ENCODE assay signal across 10 mouse cellular contexts in the genomic region with DNA sequence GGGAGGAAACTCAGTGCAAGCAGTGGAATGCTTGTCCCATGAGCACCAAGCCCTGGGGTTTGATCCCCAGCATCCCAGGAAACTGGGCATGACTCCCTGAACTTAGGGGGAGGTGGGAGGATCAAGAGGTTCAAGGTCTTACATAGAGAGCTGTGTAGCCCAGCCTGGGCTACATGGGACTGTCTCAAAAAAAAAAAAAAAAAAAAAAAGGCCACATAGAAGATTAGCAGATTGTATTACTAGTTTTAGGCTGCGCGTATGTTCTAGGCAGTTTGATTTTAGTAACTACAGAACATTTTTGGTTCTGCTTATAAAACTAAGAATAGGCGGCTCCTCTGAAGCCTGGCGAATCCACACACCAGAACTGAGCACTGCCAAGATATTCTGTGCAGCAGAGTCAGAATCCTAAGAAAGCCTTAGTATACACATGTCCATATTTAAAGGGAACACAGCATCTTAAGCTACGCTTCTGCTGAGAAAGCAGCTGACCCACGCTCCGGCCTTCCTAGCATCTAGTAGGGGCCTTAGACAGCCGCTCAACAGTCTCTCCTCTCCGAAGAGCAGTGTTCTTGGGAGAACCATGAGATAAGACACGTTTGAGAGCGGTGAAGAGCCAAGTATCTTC. TPM values are rescaled to one million over a fixed set of nuclear protein-coding genes. Genes with fewer than 3 reads are reported as not detected.
DNase-seq lines count a peak whose midpoint lies in the region; ATAC-seq and TF ChIP-seq lines count a peak whose summit lies in the region.
"Had no signal": no experiment of that assay in that cellular context is flagged by ENCODE, and none has a peak within 500 bp of the region (broad histone marks: within the 10 kb centered on the region; RNA-seq: fewer than 3 reads in every experiment).

No protein-coding gene starts in this region.

- DNase-seq in heart, postnatal 0 days (ENCODE audit: low spot score), result no peak
- no peak for DNase-seq in heart, adult 9 months (ENCODE audit: low spot score in 2 of 2)
- peak; percentile 44 for DNase-seq in 416B (ENCODE audit: low read depth)
- DNase-seq in testis, postnatal 14 days (ENCODE audit: low spot score), result no peak
- DNase-seq in cerebellum, postnatal 10 days, result no peak
- DNase-seq: kidney, postnatal 25 days had no signal

- ATAC-seq in heart, postnatal 0 days (ENCODE audit: insufficient read depth, low read depth), result no peak
- no peak for ATAC-seq in liver, embryonic 15.5 days (ENCODE audit: insufficient read depth)
- no peak for ATAC-seq in cerebellum, adult (ENCODE audit: insufficient number of reproducible peaks, low FRiP score, low TSS enrichment)

- H3K4me3 ChIP-seq in heart, postnatal 0 days (ENCODE audit: low read depth, low read length), result no peak overlapping the region
- peak overlapping the region; percentile 63; the same call in 1 of the 2 replicates for H3K4me3 ChIP-seq in cortical plate, adult 2 months (ENCODE audit: insufficient read depth, low read length)
- peak overlapping the region; percentile 11; the same call in 1 of the 2 replicates for H3K4me3 ChIP-seq in liver, embryonic 15.5 days (replicated peaks)

- no peaks in the 10 kb centered on the region for H3K27me3 ChIP-seq in heart, postnatal 0 days (ENCODE audit: control insufficient read depth, insufficient read depth, low read length)
- peaks cover 19% of the 10 kb centered on the region for H3K27me3 ChIP-seq in liver, embryonic 15.5 days

- no peak for TF ChIP-seq EP300 in heart, postnatal 0 days (IDR thresholded peaks at IDR 0.05; ENCODE audit: low read depth)

- no peak overlapping the region for H3K9ac ChIP-seq in heart, postnatal 0 days (replicated peaks; ENCODE audit: low read depth, low read length)
- H3K9ac ChIP-seq in liver, embryonic 15.5 days, result no peak overlapping the region; the same call in 1 of the 2 replicates

- H3K27ac ChIP-seq in heart, postnatal 0 days (ENCODE audit: low read depth), result peak overlapping the region; percentile 84
- peak overlapping the region; percentile 85; the same call in 1 of the 2 replicates for H3K27ac ChIP-seq in cortical plate, adult 2 months (ENCODE audit: insufficient read depth, low read length)
- H3K27ac ChIP-seq in liver, embryonic 15.5 days (replicated peaks), result peak overlapping the region; percentile 51; the same call in 1 of the 2 replicates

- no peaks in the 10 kb centered on the region for H3K9me3 ChIP-seq in heart, postnatal 0 days (replicated peaks; ENCODE audit: control insufficient read depth, low read length)
- no peaks in the 10 kb centered on the region for H3K9me3 ChIP-seq in liver, embryonic 15.5 days (replicated peaks)

- TF ChIP-seq CTCF in heart, postnatal 0 days (IDR thresholded peaks at IDR 0.05; ENCODE audit: low read depth), result no peak
- TF ChIP-seq CTCF in cortical plate, adult 2 months (IDR thresholded peaks at IDR 0.05; ENCODE audit: extremely low read depth, insufficient read depth, low read length), result no peak

- TF ChIP-seq POLR2A in cortical plate, adult 2 months (IDR thresholded peaks at IDR 0.05; ENCODE audit: extremely low read depth, insufficient read depth, low read length), result no peak

- H3K4me1 ChIP-seq in heart, postnatal 0 days (ENCODE audit: control insufficient read depth, insufficient read depth), result peaks cover 68% of the 10 kb centered on the region
- H3K4me1 ChIP-seq in cortical plate, adult 2 months (ENCODE audit: control insufficient read depth, insufficient read depth, low read length), result peaks cover 10% of the 10 kb centered on the region
- peaks cover 97% of the 10 kb centered on the region for H3K4me1 ChIP-seq in liver, embryonic 15.5 days (replicated peaks)

- no peaks in the 10 kb centered on the region for H3K36me3 ChIP-seq in heart, postnatal 0 days (replicated peaks; ENCODE audit: control insufficient read depth, insufficient read depth, low read length)
- H3K36me3 ChIP-seq in liver, embryonic 15.5 days (replicated peaks), result no peaks in the 10 kb centered on the region

- H3K4me2 ChIP-seq in heart, postnatal 0 days (ENCODE audit: low read depth, low read length), result peak overlapping the region; percentile 72
- peak overlapping the region; percentile 96 for H3K4me2 ChIP-seq in liver, embryonic 15.5 days
- H3K4me2 ChIP-seq: midbrain, embryonic 11.5 days had no signal

- 50% methylated on average over 11 of the region's 11 CpGs for WGBS in heart, postnatal 0 days
- 37% methylated on average over 11 of the region's 11 CpGs for WGBS in liver, embryonic 15.5 days (ENCODE audit: insufficient replicate concordance)

RNA-seq across cellular contexts. Expression of gene Rassf3, which starts 3.4 kb away (rescaled TPM):
- total RNA-seq in heart, postnatal 0 days (2014; rRNA removed; ENCODE audit: low replicate concordance), result 27.9 and 32.3 TPM in 2 replicates
- polyA plus RNA-seq in heart, postnatal 0 days (2015; fragmentation: Nextera tagmentation; extraction: Ambion mirVana), result 22.0 and 23.4 TPM in 2 replicates
- 40.8 and 41.2 TPM in 2 replicates for polyA plus RNA-seq in cortical plate, adult 2 months (2012; rRNA removed)
- 11.3 and 11.9 TPM in 2 replicates for polyA plus RNA-seq in liver, embryonic 15.5 days (2015; fragmentation: Nextera tagmentation; extraction: Ambion mirVana)
